Mouse (Mus musculus): ENCODE results near the gene Theg. TPM values are rescaled to one million over a fixed set of nuclear protein-coding genes. Genes with fewer than 3 reads are reported as not detected.

Gene Theg
- total RNA-seq (2021), result not detected
- long read RNA-seq, experiment 1, result 0 reads
- long read RNA-seq, experiment 2, result 0 reads

GRCm38 (mm10) chr10:79587061-79587751 lies at the start of gene Theg:
TSS of gene Theg (minus strand) at chr10:79587331.
- DNase-seq (ENCODE audit: low spot score in 2 of 2), result no peak

GRCm38 (mm10) chr10:79636287-79636686 lies 49.2 kb upstream of the Theg start:
- DNase-seq (ENCODE audit: low spot score in 2 of 2), result no peak

- no peak for DNase-seq (ENCODE audit: low spot score in 2 of 2)
Measured at GRCm38 (mm10) chr10:79633006-79633777, 46.1 kb upstream of the Theg start.

GRCm38 (mm10) chr10:79631432-79631831 lies 44.3 kb upstream of the Theg start:
- peak; percentile 63 to 81 for DNase-seq (ENCODE audit: low spot score in 2 of 2)

GRCm38 (mm10) chr10:79628377-79628776 lies 41.2 kb upstream of the Theg start:
- DNase-seq (ENCODE audit: low spot score in 2 of 2), result peak in 1 of 2 experiments; percentile 60

- DNase-seq (ENCODE audit: low spot score in 2 of 2), result no peak
Measured at GRCm38 (mm10) chr10:79626156-79626555, 39.0 kb upstream of the Theg start.

- DNase-seq (ENCODE audit: low spot score in 2 of 2), result no peak
Measured at GRCm38 (mm10) chr10:79625398-79625797, 38.3 kb upstream of the Theg start.

GRCm38 (mm10) chr10:79623950-79624349 lies 36.8 kb upstream of the Theg start:
- no peak for DNase-seq (ENCODE audit: low spot score in 2 of 2)

- no peak for DNase-seq (ENCODE audit: low spot score in 2 of 2)
Measured at GRCm38 (mm10) chr10:79616376-79616775, 29.2 kb upstream of the Theg start.

- peak in 1 of 2 experiments; percentile 67 for DNase-seq (ENCODE audit: low spot score in 2 of 2)
Measured at GRCm38 (mm10) chr10:79615860-79616259, 28.7 kb upstream of the Theg start.

GRCm38 (mm10) chr10:79614305-79614643 lies 27.1 kb upstream of the Theg start:
- no peak for DNase-seq (ENCODE audit: low spot score in 2 of 2)

- DNase-seq (ENCODE audit: low spot score in 2 of 2), result peak; percentile 65 to 68
Measured at GRCm38 (mm10) chr10:79613578-79614304, 26.6 kb upstream of the Theg start, which contains the start of gene C2cd4c. TSS of gene C2cd4c (minus strand) at chr10:79614025.

GRCm38 (mm10) chr10:79612192-79613135 lies 25.3 kb upstream of the Theg start:
- no peak for DNase-seq (ENCODE audit: low spot score in 2 of 2)

GRCm38 (mm10) chr10:79611296-79611695 lies 24.2 kb upstream of the Theg start:
- DNase-seq (ENCODE audit: low spot score in 2 of 2), result no peak

GRCm38 (mm10) chr10:79609276-79609675 lies 22.1 kb upstream of the Theg start:
- DNase-seq (ENCODE audit: low spot score in 2 of 2), result no peak

GRCm38 (mm10) chr10:79607892-79608291 lies 20.8 kb upstream of the Theg start:
- no peak for DNase-seq (ENCODE audit: low spot score in 2 of 2)

GRCm38 (mm10) chr10:79606537-79606936 lies 19.4 kb upstream of the Theg start:
- no peak for DNase-seq (ENCODE audit: low spot score in 2 of 2)

GRCm38 (mm10) chr10:79597936-79598230 lies 10.8 kb upstream of the Theg start:
- DNase-seq (ENCODE audit: low spot score in 2 of 2), result no peak

GRCm38 (mm10) chr10:79597051-79597935 lies 10.2 kb upstream of the Theg start:
- DNase-seq (ENCODE audit: low spot score in 2 of 2), result peak in 1 of 2 experiments; percentile 67

GRCm38 (mm10) chr10:79595590-79595929 lies 8.4 kb upstream of the Theg start:
- no peak for DNase-seq (ENCODE audit: low spot score in 2 of 2)

All from layer of hippocampus, postnatal 14 days (tissue).